Mouse (Mus musculus) MEL-GATA-1-ER (cell line): ENCODE data around the gene Mup1.
"Not testable (repeated sequence)": the region's sequence is repeated elsewhere in the genome, so short reads cannot be mapped to it uniquely, and the experiment has no call there.

ENCODE experiments used
- DNase-seq: peaks from one replicate; pipeline ENCODE4 v3.0.0-alpha.2; 2012; ENCODE audit warnings: low read depth; ENCODE audit errors: extremely low read depth

The Mup1 gene

DNA sequence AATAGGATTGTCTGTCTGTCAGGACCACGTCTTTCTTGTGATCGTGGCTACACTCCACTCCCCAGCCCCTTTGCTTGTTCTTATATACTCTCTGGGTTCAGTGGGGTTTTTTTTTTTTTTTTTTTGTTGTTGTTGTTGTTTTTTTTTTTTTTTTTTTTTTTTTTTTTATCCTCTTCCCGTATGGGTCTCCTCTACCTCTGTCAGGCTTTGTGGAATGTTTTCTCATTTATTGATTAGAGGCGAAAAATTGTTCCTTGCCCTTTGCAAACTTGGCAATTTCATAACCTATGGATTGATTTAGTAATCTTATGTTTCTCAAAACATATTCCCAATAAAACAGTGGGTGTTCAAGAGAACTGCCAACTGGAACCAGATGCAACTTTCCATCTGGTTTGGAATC is at the start of gene Mup1:
TSS of gene Mup1 (minus strand) at position 101 of the 400 bp plus-strand sequence.
- not testable (repeated sequence) for DNase-seq
